Mouse (Mus musculus) B cell, adult (primary cell): Measurements from ENCODE around the gene Lenep. TPM values are rescaled to one million over a fixed set of nuclear protein-coding genes. Genes with fewer than 3 reads are reported as not detected.

Source experiments
- total RNA-seq: library from RNA; stranded (reverse); gene quantifications from 4 replicates; pipeline ENCODE4 v1.2.4, GENCODE M21; 2023; ENCODE audit not compliant: inconsistent age

The Lenep gene
- total RNA-seq = 1.3 TPM in 1 of 4 replicates, not detected in the others

DNA sequence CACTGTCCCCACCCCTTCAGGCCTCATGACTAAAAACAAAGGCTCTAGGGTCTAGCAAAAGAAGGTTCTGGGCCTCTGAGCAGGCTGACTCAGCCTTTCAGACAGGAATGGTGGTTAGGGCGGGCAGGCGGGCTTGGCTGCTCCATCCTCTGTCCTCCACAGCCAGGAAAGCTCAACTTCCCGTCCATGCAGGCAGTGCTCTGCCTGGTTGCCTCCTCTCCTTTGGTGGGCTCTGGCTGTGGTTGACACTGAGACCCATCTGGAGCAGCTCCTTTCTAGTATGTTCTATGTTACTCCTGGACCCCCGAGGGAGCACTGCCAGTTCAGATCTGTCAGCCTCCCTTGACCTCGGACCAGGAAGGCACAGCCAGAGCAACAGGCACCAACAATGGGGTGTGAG, at the start of gene Lenep:
TSS of gene Lenep (minus strand) at position 101 of the 400 bp plus-strand sequence.

GRCm38 (mm10) chr3:89436176-89437113, 33.9 kb upstream of the Lenep start, which contains the start of gene Pbxip1:
TSS of gene Pbxip1 (plus strand) at chr3:89436706.

GRCm38 (mm10) chr3:89430171-89431159, 27.9 kb upstream of the Lenep start, which contains the start of gene Pygo2:
TSS of gene Pygo2 (plus strand) at chr3:89430214.

DNA sequence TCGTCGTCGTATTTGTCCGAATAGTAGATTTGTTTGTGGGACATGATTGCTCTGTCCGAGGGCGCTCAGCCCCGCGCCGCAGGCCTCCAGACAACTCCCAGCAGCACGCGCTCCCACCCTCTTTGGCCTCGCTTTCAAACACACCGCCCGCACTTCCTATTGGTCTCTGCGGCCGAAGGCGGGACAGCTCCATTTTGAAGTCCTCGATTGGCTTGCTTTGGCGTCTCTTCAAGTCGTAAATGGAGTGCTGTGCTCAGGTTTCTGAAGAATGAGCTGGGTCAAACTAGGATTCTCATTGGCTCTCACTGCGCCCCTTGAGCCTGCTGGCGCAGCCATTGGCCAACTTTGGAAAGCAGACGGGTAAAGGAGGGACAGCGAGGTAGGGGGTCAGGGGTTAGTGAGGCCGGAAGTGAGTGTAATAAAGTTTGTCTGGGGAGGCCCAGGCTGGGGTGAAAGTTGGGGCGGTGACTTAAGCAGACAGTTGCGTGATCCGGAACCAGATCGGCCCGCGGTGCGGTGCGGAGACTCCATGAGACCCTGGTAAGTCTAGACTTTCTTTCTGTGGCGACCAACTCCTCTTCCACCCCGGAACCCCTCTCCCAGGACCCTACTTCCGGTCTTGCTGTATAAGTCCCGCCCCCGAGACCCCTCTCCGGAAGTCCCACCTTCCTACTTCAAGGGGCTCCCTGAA, 15.7 kb upstream of the Lenep start, which contains the start of the genes Cks1b and Shc1:
TSS of gene Cks1b (minus strand) at position 214 of the 691 bp plus-strand sequence.
TSS of gene Shc1 (plus strand) at position 274 of the 691 bp plus-strand sequence.

DNA sequence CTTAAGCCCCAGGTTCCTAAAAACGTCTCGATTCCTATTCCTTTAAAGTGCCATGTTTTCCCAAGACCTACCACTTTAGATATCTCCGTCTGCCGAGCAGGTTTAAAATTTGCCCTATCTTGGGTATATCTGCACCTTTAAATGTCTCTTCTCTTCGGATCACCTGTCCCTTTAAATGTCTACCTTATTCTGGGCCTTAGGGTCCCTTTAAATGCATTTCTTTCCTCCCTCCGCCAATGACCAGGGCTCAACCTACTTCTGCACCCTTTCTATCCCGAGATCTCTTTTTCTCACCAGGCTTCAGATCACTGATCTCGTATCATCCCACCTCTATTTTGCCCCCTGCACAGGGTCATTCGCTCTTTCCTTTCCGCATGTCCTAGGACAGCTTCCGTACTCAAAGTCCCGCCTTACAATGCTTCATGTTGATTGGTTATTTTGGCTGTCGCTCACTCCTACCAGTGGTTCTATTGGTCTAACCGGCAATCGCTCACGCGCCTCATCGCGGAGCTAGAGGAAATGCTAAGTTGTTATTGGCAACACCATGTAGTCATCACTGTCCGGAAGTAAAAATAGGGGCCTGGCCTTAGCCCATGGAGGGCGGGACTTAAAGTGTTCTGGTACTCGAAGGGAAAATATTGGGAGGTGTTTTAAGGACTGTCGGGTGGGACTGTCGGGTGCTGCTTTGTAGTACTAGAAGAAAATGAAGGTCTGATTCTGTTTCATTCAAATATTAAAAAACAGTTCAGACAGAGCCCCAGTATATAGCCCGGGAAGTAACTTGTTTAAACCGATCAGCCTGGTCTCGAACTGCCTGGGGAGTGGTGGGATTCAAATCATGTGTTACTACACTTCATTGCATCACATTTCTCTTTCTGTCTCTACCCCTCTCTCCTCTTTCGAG, 9.1 kb upstream of the Lenep start, which contains the start of gene Flad1:
TSS of gene Flad1 (minus strand) at position 381 of the 904 bp plus-strand sequence.

GRCm38 (mm10) chr3:89394006-89394893, 8.3 kb downstream of the Lenep start, which contains the start of gene Zbtb7b:
TSS of gene Zbtb7b (minus strand) at chr3:89394776.

GRCm38 (mm10) chr3:89365153-89365485, 37.5 kb downstream of the Lenep start, which contains the start of gene Dcst1:
TSS of gene Dcst1 (minus strand) at chr3:89365253.

DNA sequence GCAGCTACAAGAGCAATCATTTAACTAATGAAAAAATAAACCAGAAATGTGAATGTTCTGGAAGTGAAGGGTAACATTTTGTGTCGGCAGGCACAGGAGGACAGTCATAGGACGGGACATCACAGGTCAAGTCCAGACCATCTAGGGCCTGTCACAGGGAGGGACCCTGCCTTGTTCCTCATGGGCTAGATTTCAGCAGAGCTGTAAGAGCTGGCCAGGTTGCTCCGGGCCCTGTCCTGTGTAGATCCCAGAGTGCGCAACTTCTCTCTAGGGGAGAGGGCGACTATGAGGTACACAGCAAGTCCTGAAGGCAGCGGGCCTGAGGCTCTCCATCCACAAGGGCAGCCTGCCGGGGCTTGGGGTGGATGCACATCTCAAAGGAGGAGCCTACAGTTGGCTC, 40.9 kb downstream of the Lenep start, which contains the start of gene Dcst2:
TSS of gene Dcst2 (plus strand) at position 301 of the 400 bp plus-strand sequence.

Other genes starting within 250 kb of the Lenep start
- 2.1 to 4.4 TPM (median 4.1 TPM) in 4 replicates for gene Hcn3, start 242.6 kb downstream of the Lenep start, total RNA-seq
- gene Clk2, start 238.0 kb downstream of the Lenep start, total RNA-seq = 137 to 156 TPM (median 153 TPM) in 4 replicates
- 106 to 112 TPM (median 108 TPM) in 4 replicates for gene Scamp3, start 225.3 kb downstream of the Lenep start, total RNA-seq
- gene Fam189b, start 219.7 kb downstream of the Lenep start, total RNA-seq = 14.0 to 22.6 TPM (median 17.1 TPM) in 4 replicates
- gene Gba, start 199.9 kb downstream of the Lenep start, total RNA-seq = 87.6 to 95.2 TPM (median 90.4 TPM) in 4 replicates
- 7.6 to 14.7 TPM (median 8.8 TPM) in 4 replicates for gene Thbs3, start 187.6 kb downstream of the Lenep start, total RNA-seq
- 208 to 228 TPM (median 213 TPM) in 4 replicates for gene Mtx1, start 175.7 kb downstream of the Lenep start, total RNA-seq
- gene Muc1, start 173.7 kb downstream of the Lenep start, total RNA-seq = 0.80 to 2.1 TPM (median 1.1 TPM) in 4 replicates
- 92.4 to 106 TPM (median 94.3 TPM) in 4 replicates for gene Krtcap2, start 156.8 kb downstream of the Lenep start, total RNA-seq
- gene Trim46, start 156.5 kb downstream of the Lenep start, total RNA-seq = 2.8 to 4.4 TPM (median 3.4 TPM) in 4 replicates
- gene Dpm3, start 143.4 kb downstream of the Lenep start, total RNA-seq = 63.2 to 86.3 TPM (median 79.6 TPM) in 4 replicates
- 136 to 155 TPM (median 153 TPM) in 4 replicates for gene Slc50a1, start 132.2 kb downstream of the Lenep start, total RNA-seq
- 0.48 to 1.5 TPM (median 0.78 TPM) in 4 replicates for gene Efna1, start 121.7 kb downstream of the Lenep start, total RNA-seq
- not detected in 4 replicates for gene Efna3, start 79.8 kb downstream of the Lenep start, total RNA-seq
- not detected in 4 replicates for gene Efna4, start 64.8 kb downstream of the Lenep start, total RNA-seq
- 4.5 to 7.9 TPM (median 5.5 TPM) in 4 replicates for gene Adam15, start 52.8 kb downstream of the Lenep start, total RNA-seq
- not detected in 4 replicates for gene Dcst2, start 40.8 kb downstream of the Lenep start, total RNA-seq
- gene Dcst1, start 37.5 kb downstream of the Lenep start, total RNA-seq = not detected in 4 replicates
- 50.9 to 68.8 TPM (median 61.8 TPM) in 4 replicates for gene Zbtb7b, start 8.0 kb downstream of the Lenep start, total RNA-seq
- gene Flad1, start 9.1 kb upstream of the Lenep start, total RNA-seq = 40.2 to 51.7 TPM (median 45.4 TPM) in 4 replicates
- gene Cks1b, start 15.6 kb upstream of the Lenep start, total RNA-seq = 2.9 to 5.9 TPM (median 4.7 TPM) in 4 replicates
- 86.4 to 99.2 TPM (median 94.7 TPM) in 4 replicates for gene Shc1, start 15.7 kb upstream of the Lenep start, total RNA-seq
- gene Pygo2, start 27.4 kb upstream of the Lenep start, total RNA-seq = 34.3 to 43.6 TPM (median 35.5 TPM) in 4 replicates
- 126 to 144 TPM (median 138 TPM) in 4 replicates for gene Pbxip1, start 33.9 kb upstream of the Lenep start, total RNA-seq
- gene Pmvk, start 51.7 kb upstream of the Lenep start, total RNA-seq = 15.8 to 18.6 TPM (median 16.8 TPM) in 4 replicates
- not detected in 4 replicates for gene Kcnn3, start 117.4 kb upstream of the Lenep start, total RNA-seq